Mouse (Mus musculus): ENCODE data around the gene Lmx1b.
A peak's percentile ranks its signal among the peaks of the same experiment; 100 is the strongest.

GRCm38 (mm10) chr2:33689880-33690462, 49.7 kb upstream of the Lmx1b start:
- TF ChIP-seq CTCF (IDR thresholded peaks at IDR 0.05; ENCODE audit: low read depth) (peak; percentile 80), EP300 (optimal IDR thresholded peaks at IDR 0.05) (no peak)

Data from stomach, postnatal 0 days (tissue).